Mouse (Mus musculus) ovary, postnatal 14 days (tissue): Measurements from ENCODE around the gene Gspt2.
"Not testable (repeated sequence)": the region's sequence is repeated elsewhere in the genome, so short reads cannot be mapped to it uniquely, and the experiment has no call there.

Source experiments
- DNase-seq: peaks from one replicate; pipeline ENCODE4 v3.0.0; 2022; ENCODE audit warnings: low spot score

Gene Gspt2

DNA sequence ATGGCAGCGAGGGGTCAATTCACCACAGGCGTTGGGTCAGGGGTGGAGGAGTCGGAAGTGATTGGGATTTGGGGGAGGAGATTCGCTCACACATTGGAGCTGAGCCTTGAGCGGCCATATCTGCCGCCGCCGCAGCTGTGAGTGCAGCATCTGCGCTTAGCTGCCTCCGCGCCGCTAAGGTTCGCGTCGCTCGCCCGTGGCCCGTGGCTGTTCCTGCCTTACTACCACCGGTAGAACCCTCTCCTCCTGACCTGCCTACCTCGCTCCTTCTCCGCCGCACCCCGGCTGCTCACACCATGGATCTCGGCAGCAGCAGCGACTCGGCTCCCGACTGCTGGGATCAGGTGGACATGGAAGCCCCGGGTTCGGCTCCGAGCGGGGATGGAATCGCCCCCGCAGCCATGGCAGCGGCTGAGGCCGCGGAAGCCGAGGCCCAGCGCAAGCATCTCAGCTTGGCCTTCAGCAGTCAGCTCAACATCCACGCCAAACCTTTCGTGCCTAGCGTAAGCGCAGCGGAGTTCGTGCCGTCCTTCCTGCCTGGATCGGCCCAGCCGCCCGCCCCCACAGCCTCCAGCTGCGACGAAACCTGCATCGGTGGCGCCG, at the start of gene Gspt2:
TSS of gene Gspt2 (plus strand) at position 109 of the 603 bp plus-strand sequence.
- DNase-seq, result peak; percentile 25

DNA sequence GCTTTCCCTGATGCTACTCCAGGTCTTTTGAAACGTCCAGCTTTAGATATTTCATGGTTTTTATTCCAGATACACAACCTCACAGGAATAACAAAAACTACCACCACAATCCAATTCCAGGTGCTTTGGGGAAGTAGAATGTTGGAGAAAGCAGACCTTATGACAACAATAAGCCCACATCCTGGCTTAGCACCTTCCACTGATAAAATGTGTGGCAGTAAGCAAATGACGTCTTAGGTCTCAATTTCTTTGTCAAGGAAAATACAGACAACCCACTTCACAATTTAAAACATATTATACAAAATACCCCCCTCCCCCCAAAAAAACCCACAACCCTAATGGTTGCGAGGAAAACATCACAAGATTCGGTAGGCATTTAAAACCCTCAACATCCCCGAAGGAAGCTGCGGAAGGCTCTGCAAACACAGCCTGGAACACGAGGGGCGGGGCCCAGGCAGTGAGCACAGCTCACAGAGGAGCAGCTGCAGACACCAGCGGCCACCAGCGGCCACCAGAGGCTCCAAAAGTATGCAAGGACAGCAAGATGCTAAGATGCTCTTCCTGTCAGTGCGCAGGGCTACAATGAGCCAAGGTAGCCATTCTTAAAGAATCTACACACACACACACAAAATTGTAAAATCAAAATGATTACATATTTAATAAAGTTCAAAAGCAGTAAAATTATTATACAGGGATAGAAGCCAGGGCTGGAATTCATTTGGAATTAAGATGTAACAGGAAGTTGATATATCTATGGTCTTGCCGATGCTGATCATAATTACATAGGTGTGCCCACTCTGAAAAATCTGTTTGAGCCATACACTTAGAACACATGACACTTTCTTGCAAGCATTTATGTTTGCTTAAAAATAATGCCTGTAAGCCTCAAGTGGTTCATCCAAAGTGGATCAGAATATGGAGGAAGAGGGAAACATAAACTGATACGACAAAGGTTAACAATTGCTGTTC, 10.8 kb upstream of the Gspt2 start:
- DNase-seq, result no peak

DNA sequence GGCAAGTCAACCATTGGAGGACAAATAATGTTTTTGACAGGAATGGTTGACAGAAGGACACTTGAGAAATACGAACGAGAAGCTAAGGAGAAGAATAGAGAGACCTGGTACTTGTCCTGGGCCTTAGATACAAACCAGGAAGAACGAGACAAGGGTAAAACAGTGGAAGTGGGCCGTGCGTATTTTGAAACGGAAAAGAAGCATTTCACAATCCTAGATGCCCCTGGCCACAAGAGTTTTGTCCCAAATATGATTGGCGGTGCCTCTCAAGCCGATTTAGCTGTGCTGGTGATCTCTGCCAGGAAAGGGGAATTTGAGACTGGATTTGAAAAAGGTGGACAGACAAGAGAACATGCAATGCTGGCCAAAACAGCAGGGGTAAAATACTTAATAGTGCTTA, 1.0 kb downstream of the Gspt2 start:
- no peak for DNase-seq

DNA sequence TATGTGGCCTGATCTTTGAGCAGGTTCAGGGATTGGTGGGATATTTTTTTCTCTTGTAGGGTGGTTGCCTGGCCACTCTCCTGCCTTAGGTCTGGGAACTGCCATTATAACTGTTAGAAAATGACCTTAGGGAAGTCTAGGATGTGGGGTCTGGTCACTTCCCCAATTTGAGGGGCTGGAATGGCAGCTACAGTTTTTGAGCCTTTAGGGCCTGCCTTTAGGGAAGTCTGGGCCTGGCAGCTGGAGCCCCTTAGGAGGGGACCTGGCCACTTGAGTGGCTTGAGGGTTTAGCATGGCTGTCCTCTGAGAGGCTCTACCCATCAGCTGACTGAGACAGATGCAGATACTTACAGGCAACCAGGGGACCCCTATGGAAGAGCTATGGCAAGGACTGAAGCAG, 12.7 kb downstream of the Gspt2 start:
- DNase-seq, result no peak

DNA sequence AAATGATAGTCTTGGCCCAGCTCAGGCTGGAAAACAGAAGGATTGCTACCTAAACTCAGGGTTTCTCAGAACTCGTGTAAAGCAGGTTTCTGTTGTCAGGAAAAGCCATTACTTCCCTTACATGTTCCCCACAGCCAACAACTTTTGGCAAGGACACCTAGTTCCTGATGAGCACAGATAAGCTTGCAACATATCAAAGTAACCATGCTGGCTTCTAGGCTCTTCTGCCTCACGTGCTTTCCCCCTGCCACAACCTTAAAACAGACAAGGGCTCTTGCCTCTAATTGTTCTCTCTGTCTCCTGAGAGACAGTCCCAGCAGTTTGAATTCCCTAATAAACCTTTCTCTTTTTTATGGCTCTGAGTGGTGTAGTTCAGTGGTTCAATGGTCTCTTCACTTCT, 21.9 kb downstream of the Gspt2 start:
- DNase-seq, result no peak

DNA sequence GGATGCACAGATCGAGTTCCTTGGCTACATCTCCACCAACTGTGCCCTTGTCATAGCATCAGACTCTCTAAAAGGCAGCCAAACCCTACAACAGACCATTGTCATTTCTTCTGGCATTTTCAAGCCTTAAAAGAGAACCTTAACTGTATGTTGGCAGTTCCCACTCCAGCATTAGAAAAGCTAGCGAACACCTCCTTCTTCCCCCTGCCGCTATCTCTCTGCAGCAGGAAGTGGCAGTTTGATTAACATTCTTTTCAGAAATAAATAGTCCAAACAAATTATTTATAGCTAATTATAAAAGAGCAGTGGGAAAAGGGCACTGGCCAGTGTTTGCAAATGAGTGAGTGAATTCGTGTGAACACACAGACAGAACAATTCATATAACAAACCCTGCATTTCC, 34.9 kb downstream of the Gspt2 start:
- no peak for DNase-seq

DNA sequence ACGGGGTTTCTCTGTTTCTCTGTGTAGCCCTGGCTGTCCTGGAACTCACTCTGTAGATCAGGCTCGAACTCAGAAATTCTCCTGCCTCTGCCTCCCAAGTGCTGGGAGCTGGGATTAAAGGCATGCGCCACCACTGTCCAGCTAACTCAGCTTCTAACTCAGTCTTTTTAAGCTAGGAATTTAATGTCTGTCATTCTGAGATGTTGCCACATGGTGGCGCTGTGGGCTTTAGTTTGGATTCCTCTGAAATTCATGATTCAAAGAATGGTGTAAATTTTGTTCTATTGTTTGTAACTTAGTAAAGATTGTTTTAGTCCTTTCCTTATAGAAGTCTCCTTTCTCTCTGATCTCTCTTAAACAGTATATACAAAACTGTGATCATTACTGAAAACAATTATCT, 39.1 kb downstream of the Gspt2 start:
- DNase-seq, result no peak

DNA sequence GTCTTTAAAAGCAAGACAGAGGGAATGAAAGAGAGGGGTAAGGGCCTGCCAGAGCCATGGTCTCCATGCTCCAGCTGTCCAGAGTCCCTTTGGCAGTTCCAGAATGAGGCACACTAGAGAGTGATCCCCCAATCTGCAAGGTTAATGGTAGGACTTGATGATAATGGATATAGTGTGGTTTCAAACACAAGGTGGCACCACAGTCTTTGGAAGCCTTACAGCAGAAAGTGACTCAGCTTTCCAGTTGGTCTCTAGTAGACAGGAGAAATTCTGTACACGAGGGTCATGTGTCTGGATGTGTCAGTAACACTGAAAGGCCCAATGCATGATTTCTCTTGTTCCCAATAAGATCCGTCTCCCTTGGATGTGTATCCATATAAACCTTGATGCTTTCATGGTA, 45.7 kb downstream of the Gspt2 start:
- not testable (repeated sequence) for DNase-seq

DNA sequence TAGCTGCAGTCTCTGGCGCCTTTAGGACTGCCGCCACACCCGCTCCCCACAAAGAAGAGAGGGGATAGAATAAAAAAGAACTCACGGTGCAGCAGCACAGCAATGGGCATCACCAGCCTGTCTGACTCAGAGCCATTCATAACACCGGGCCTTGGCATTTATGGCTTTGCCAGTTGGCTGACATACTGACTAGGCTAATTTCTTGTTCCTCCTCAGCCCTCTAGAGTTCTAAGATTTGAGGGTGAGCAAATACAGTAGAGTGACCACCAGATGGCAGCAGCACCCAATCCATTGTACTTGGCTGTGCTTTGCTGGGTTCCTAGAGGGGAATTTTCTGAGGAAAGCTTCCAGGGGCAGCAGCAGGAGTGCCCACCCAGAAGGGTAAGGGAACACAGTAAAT, 53.7 kb downstream of the Gspt2 start:
- not testable (repeated sequence) for DNase-seq
